Mouse (Mus musculus) hindbrain, embryonic 13.5 days (tissue): Measurements from ENCODE around the gene Vmac. TPM values are rescaled to one million over a fixed set of nuclear protein-coding genes. Genes with fewer than 3 reads are reported as not detected.

Experiments
- ATAC-seq: fragments of 200-750 bp; cut with Nextera tagmentation; 2 replicates; pipeline ENCODE4 v1.8.0; 2017; ENCODE audit warnings: moderate TSS enrichment; ENCODE audit not compliant: low FRiP score
- H3K27ac ChIP-seq: fragments of 300-500 bp; sonication (generic); 2 replicates; pipeline ENCODE4 v1.5.1; 2015; ENCODE audit warnings: inconsistent platforms, mild to moderate bottlenecking, moderate library complexity
- H3K27me3 ChIP-seq: fragments of 300-500 bp; sonication (generic); 2 replicates; pipeline ENCODE4 v1.6.1; 2015; ENCODE audit warnings: mild to moderate bottlenecking, inconsistent platforms
- H3K36me3 ChIP-seq: fragments of 300-500 bp; sonication (generic); 2 replicates; pipeline ENCODE4 v1.6.1; 2015; ENCODE audit warnings: mild to moderate bottlenecking, inconsistent platforms
- H3K4me1 ChIP-seq: fragments of 300-500 bp; sonication (generic); replicated peaks from 2 replicates; pipeline ENCODE4 v1.6.1; 2015; ENCODE audit warnings: inconsistent platforms
- H3K4me2 ChIP-seq: fragments of 300-500 bp; sonication (generic); 2 replicates; pipeline ENCODE4 v1.6.1; 2015; ENCODE audit warnings: inconsistent platforms, mild to moderate bottlenecking, moderate library complexity
- H3K4me3 ChIP-seq: fragments of 300-500 bp; sonication (generic); 2 replicates; pipeline ENCODE4 v1.5.1; 2015; ENCODE audit warnings: mild to moderate bottlenecking, inconsistent platforms
- H3K9ac ChIP-seq: fragments of 300-500 bp; sonication (generic); 2 replicates; pipeline ENCODE4 v1.6.1; 2015; ENCODE audit warnings: mild to moderate bottlenecking, inconsistent platforms
- H3K9me3 ChIP-seq: fragments of 300-500 bp; sonication (generic); 2 replicates; pipeline ENCODE4 v1.6.1; 2016; ENCODE audit warnings: inconsistent platforms
- WGBS: fragments of 180-500 bp; shearing (Covaris S2); methylation state at CpG from one replicate; pipeline ENCODE4 v1.1.7; 2015; 5-methylcytosine and 5-hydroxymethylcytosine counted together
- polyA plus RNA-seq: library from polyadenylated mRNA; unstranded; fragments of >200 nt; fragmentation: Nextera tagmentation; extraction: Ambion mirVana; gene quantifications from 2 replicates; pipeline ENCODE4 v1.2.1, GENCODE M21; 2015

Gene Vmac
- polyA plus RNA-seq, result 14.9 and 17.8 TPM in 2 replicates

- ATAC-seq, result peak; percentile 74
- no peaks in the 10 kb centered on the region for H3K9me3 ChIP-seq
- H3K27ac ChIP-seq, result peak within 1 kb of the TSS; percentile 92
- peaks cover 39% of the 10 kb centered on the region for H3K4me1 ChIP-seq
- H3K9ac ChIP-seq, result peak within 1 kb of the TSS; percentile 95
- H3K27me3 ChIP-seq, result no peaks in the 10 kb centered on the region
- WGBS, result under 1% methylated on average over 59 of the region's 59 CpGs
- peak within 1 kb of the TSS; percentile 77 for H3K4me2 ChIP-seq
- H3K36me3 ChIP-seq, result peaks cover 26% of the 10 kb centered on the region
- peak within 1 kb of the TSS; percentile 79 for H3K4me3 ChIP-seq
These were observed at the start of gene Vmac, which contains the start of gene Ndufa11 for GRCm38 (mm10) chr17:56717363-56718058. Gene Vmac, minus strand, starts transcription at chr17:56718022. Gene Ndufa11, plus strand, starts transcription at chr17:56717767.

- no peaks in the 10 kb centered on the region for H3K27me3 ChIP-seq
- no peak overlapping the region for H3K27ac ChIP-seq
- H3K36me3 ChIP-seq, result peaks cover 55% of the 10 kb centered on the region
- ATAC-seq, result no peak
- H3K4me3 ChIP-seq, result no peak overlapping the region
- no peak overlapping the region for H3K4me2 ChIP-seq
- no peak overlapping the region for H3K9ac ChIP-seq
- WGBS, result 93% methylated on average over 27 of the region's 27 CpGs
- H3K4me1 ChIP-seq, result peaks cover 25% of the 10 kb centered on the region
- no peaks in the 10 kb centered on the region for H3K9me3 ChIP-seq
These were observed 49.0 kb upstream of the Vmac start for GRCm38 (mm10) chr17:56766631-56767405.

- Histone ChIP-seq H3K9me3 (no peaks in the 10 kb centered on the region), H3K9ac (peak overlapping the region; percentile 85), H3K27ac (peak overlapping the region; percentile 96), H3K4me2 (peak overlapping the region; percentile 62), H3K4me1 (peaks cover 29% of the 10 kb centered on the region), H3K36me3 (peaks cover 41% of the 10 kb centered on the region), H3K4me3 (peak overlapping the region; percentile 69), H3K27me3 (peaks cover 6% of the 10 kb centered on the region)
- peak; percentile 4 for ATAC-seq
- 55% methylated on average over 12 of the region's 12 CpGs for WGBS
These were observed 47.6 kb upstream of the Vmac start for GRCm38 (mm10) chr17:56765431-56765830.

DNA sequence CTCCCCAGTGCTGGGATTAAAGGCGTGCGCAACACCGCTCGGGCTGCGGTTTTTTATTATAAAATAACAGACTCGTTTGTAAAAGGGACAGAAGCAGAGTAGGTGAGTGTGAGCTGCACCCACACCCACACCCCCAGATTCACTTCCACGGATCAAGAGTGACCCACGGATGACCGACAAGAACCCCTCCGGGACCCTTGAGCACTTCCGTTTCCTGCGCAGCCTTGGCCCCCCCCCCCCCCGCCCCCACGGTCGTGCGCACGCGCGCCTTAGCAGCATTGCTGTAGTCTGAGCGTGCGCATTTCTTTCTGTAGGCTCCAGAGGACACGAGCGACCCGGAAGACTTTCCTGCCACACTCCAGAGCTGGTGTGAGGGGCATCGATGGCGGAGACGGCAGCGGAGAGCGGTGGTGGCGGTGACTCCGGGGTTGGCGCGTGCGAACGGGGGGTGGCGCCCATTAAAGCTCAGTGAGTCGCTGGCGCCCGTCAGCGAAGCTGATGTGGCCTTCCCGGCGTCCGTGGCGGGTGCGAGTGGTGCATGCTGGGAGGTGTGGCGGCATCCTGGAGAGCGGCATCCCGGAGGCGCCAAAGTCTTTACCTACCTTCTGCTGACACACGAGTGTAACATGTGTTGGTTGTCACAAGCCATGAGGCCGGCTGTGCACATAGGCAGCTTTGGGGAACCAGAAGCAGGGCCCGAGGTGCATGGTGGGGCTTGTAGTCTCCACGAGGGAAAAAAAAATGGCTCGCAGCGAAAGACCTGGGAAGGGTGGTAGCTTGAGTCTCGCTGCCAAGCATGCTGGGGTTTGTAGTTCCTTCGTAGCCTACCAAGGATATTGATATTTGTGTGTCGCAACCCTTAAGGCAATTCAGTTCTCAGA lies 46.9 kb upstream of the Vmac start, which contains the start of gene Dus3l:
TSS of gene Dus3l (plus strand) at position 284 of the 881 bp plus-strand sequence.
- WGBS, result 3% methylated on average over 57 of the region's 58 CpGs
- peak within 1 kb of the TSS; percentile 62 for H3K4me2 ChIP-seq

DNA sequence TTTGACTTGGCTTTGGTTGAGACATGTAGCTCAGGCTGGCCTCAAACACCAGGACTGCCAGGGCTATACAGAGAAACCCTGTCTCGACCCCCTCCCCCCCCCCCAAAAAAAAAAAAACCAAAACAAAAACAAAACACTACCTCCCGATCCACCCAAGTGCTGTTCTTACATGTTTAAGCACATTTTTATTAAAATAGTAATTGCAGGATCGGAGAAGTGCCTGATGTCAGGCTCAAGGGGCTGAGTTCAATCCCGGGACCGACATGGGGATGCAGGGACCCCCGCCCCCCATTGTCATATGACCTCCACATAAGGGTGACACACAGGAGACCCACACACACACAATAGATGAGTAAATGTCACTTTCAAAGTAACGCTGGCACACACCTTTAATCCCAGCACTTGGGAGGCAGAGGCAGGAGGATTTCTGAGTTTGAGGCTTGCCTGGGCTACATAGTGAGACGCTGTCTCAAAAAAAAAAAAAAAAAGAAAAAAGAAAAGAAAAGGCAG lies 46.0 kb upstream of the Vmac start:
- ATAC-seq, result no peak

More for the DNA sequence above, 46.9 kb upstream of the Vmac start, which contains the start of gene Dus3l:
- Histone ChIP-seq H3K9ac (peak within 1 kb of the TSS; percentile 85), H3K4me3 (peak within 1 kb of the TSS; percentile 69), H3K36me3 (peaks cover 34% of the 10 kb centered on the region), H3K27me3 (peaks cover 13% of the 10 kb centered on the region), H3K9me3 (no peaks in the 10 kb centered on the region), H3K27ac (peak within 1 kb of the TSS; percentile 96), H3K4me1 (peaks cover 29% of the 10 kb centered on the region)
- ATAC-seq, result peak; percentile 84

GRCm38 (mm10) chr17:56762769-56763731 lies 45.2 kb upstream of the Vmac start:
- Histone ChIP-seq H3K27me3 (peaks cover 30% of the 10 kb centered on the region), H3K27ac (peak overlapping the region; percentile 96), H3K36me3 (peaks cover 18% of the 10 kb centered on the region), H3K4me3 (0 out of 2 replicates have a peak overlapping the region, but pooled peaks have one; percentile 48), H3K4me1 (peaks cover 36% of the 10 kb centered on the region), H3K9me3 (no peaks in the 10 kb centered on the region), H3K4me2 (peak overlapping the region; percentile 70), H3K9ac (no peak overlapping the region)
- WGBS, result 47% methylated on average over 27 of the region's 27 CpGs
- ATAC-seq, result no peak

More for the DNA sequence above, 46.0 kb upstream of the Vmac start:
- Histone ChIP-seq H3K27ac (peak overlapping the region; percentile 96; the same call in 1 of the 2 replicates), H3K9ac (no peak overlapping the region), H3K9me3 (no peaks in the 10 kb centered on the region), H3K27me3 (peaks cover 22% of the 10 kb centered on the region), H3K36me3 (peaks cover 25% of the 10 kb centered on the region), H3K4me3 (peak overlapping the region; percentile 69), H3K4me2 (peak overlapping the region; percentile 62), H3K4me1 (peaks cover 29% of the 10 kb centered on the region)
- WGBS, result 78% methylated on average over 8 of the region's 8 CpGs

DNA sequence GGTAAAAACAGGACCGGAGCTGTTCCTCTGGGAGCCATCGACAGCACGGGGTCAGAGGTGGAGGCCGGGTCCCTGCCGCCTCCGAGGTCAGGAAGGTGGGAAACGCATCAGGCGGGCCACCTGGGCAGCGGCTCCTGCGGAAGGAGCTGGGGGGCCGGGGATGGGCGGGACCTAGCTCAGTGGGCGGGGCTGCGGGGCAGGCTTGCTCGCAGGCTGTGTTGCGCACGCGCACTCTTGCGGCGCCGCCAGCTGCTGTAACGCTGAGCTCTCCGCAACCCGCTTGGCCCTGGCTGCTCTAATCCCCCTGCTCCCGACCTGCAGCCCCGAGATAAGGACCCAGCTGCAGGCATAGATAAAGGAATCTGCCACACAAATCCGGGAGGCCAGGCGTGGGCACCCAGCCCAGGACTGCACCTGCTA lies 44.2 kb upstream of the Vmac start:
- peaks cover 7% of the 10 kb centered on the region for H3K36me3 ChIP-seq
- ATAC-seq, result peak; percentile 30
- WGBS, result under 1% methylated on average over 28 of the region's 28 CpGs
- H3K27ac ChIP-seq, result peak overlapping the region; percentile 96
- peak overlapping the region; percentile 48 for H3K4me3 ChIP-seq
- H3K27me3 ChIP-seq, result peaks cover 40% of the 10 kb centered on the region
- H3K4me1 ChIP-seq, result peaks cover 47% of the 10 kb centered on the region
- peak overlapping the region; percentile 77 for H3K9ac ChIP-seq
- H3K4me2 ChIP-seq, result peak overlapping the region; percentile 70
- no peaks in the 10 kb centered on the region for H3K9me3 ChIP-seq

DNA sequence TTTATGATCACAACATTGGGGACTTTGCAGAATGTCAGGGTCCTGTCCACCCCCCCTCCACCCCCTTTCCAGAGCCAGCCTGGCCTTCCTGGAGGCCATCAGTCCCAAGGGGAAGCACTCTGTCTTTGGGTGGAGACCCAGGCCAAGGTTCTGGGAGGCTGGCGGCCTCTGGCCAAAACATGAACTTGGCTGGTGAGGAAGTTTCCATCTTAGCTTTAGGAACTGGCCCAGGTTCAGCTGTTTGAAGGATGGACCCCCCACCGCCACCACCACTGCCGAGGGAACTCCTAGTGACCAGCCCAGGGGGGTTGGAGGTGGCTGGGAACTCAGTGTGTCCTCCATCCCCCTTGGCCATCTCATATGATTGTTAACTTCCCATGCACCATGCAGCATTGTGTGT lies 43.3 kb upstream of the Vmac start:
- 0 out of 2 replicates have a peak overlapping the region, but pooled peaks have one; percentile 70 for H3K4me2 ChIP-seq
- no peak for ATAC-seq
- H3K9me3 ChIP-seq, result no peaks in the 10 kb centered on the region
- whole genome bisulfite sequencing, result 73% methylated on average over 3 of the region's 3 CpGs
- H3K27me3 ChIP-seq, result peaks cover 49% of the 10 kb centered on the region
- no peak overlapping the region for H3K9ac ChIP-seq
- no peaks in the 10 kb centered on the region for H3K36me3 ChIP-seq
- H3K4me3 ChIP-seq, result no peak overlapping the region
- 0 out of 2 replicates have a peak overlapping the region, but pooled peaks have one; percentile 96 for H3K27ac ChIP-seq
- H3K4me1 ChIP-seq, result peaks cover 51% of the 10 kb centered on the region

DNA sequence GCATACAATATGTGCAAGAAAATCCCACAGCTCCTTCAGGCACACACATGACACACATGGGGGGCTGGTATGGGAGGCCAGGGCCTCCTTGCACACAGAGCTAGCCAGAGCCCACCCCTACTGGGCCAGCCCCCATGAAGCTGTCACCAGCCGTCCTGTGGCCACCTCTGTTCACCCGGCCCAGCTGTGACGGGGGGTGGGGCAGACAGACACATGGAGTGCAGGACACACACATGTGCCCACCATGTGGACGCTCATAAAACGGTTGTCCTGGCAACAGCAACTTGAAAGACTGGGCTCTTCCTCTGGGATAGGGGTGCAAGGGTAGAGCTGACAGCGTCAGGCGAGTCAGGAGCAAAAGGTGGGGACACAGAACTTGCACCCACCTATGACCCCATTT lies 41.4 kb upstream of the Vmac start:
- H3K4me2 ChIP-seq, result no peak overlapping the region
- peaks cover 44% of the 10 kb centered on the region for H3K4me1 ChIP-seq
- H3K9ac ChIP-seq, result 0 out of 2 replicates have a peak overlapping the region, but pooled peaks have one; percentile 20
- 36% methylated on average over 7 of the region's 7 CpGs for WGBS
- H3K27me3 ChIP-seq, result peaks cover 68% of the 10 kb centered on the region
- ATAC-seq, result no peak
- H3K36me3 ChIP-seq, result no peaks in the 10 kb centered on the region
- H3K9me3 ChIP-seq, result no peaks in the 10 kb centered on the region
- H3K27ac ChIP-seq, result no peak overlapping the region
- H3K4me3 ChIP-seq, result no peak overlapping the region

DNA sequence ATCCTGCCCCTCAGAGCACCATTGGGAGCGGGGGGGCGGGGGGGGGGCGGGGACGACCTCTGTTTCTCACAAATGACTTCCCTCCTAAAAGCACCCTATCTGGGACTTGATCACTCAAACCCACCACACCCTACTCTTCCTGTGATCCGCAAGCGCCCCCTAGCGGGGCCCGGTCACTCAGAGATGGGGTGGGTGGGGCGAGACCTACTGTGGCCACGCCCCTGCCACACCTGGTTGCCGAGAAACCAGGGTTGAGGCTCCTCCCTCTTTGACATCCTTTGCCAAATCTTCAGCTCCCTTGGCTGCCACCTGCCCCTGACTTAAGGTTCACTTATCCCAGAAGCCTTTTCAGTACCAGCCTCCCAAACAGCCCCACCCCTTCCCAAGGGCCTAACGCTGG lies 40.3 kb upstream of the Vmac start:
- no peak for ATAC-seq
- H3K36me3 ChIP-seq, result no peaks in the 10 kb centered on the region
- no peak overlapping the region for H3K27ac ChIP-seq
- no peak overlapping the region for H3K4me2 ChIP-seq
- H3K4me3 ChIP-seq, result no peak overlapping the region
- WGBS, result 7% methylated on average over 12 of the region's 12 CpGs
- H3K27me3 ChIP-seq, result peaks cover 79% of the 10 kb centered on the region
- peaks cover 36% of the 10 kb centered on the region for H3K4me1 ChIP-seq
- H3K9me3 ChIP-seq, result no peaks in the 10 kb centered on the region
- H3K9ac ChIP-seq, result no peak overlapping the region
